Mouse (Mus musculus) limb, embryonic 12.5 days (tissue): ENCODE measurements around the gene Cd82. TPM values are rescaled to one million over a fixed set of nuclear protein-coding genes. Genes with fewer than 3 reads are reported as not detected.

ENCODE experiments used
- ATAC-seq: fragments of 200-750 bp; cut with Nextera tagmentation; 2 replicates; pipeline ENCODE4 v1.8.0; 2017; ENCODE audit warnings: low read depth, moderate TSS enrichment; ENCODE audit not compliant: insufficient number of reproducible peaks, insufficient read depth, low FRiP score, low TSS enrichment
- H3K27ac ChIP-seq: fragments of 300-500 bp; sonication (generic); 2 replicates; pipeline ENCODE4 v1.5.1; 2016; ENCODE audit warnings: mild to moderate bottlenecking, moderate library complexity
- H3K27me3 ChIP-seq: fragments of 300-500 bp; sonication (generic); 2 replicates; pipeline ENCODE4 v1.6.1; 2016; ENCODE audit warnings: mild to moderate bottlenecking, moderate library complexity
- H3K36me3 ChIP-seq: fragments of 300-500 bp; sonication (generic); 2 replicates; pipeline ENCODE4 v1.6.1; 2016; ENCODE audit warnings: mild to moderate bottlenecking, moderate library complexity
- H3K4me1 ChIP-seq: fragments of 300-500 bp; sonication (generic); replicated peaks from 2 replicates; pipeline ENCODE4 v1.6.1; 2016
- H3K4me2 ChIP-seq: fragments of 300-500 bp; sonication (generic); 2 replicates; pipeline ENCODE4 v1.6.1; 2016; ENCODE audit warnings: mild to moderate bottlenecking, moderate library complexity
- H3K4me3 ChIP-seq: fragments of 300-500 bp; sonication (generic); replicated peaks from 2 replicates; pipeline ENCODE4 v1.5.1; 2016; ENCODE audit warnings: mild to moderate bottlenecking
- H3K9ac ChIP-seq: fragments of 300-500 bp; sonication (generic); replicated peaks from 2 replicates; pipeline ENCODE4 v1.6.1; 2016; ENCODE audit warnings: mild to moderate bottlenecking, moderate library complexity
- H3K9me3 ChIP-seq: fragments of 300-500 bp; sonication (generic); 2 replicates; pipeline ENCODE4 v1.6.1; 2016; ENCODE audit warnings: mild to moderate bottlenecking, moderate library complexity
- WGBS: fragments of 180-500 bp; shearing (Covaris S2); methylation state at CpG from one replicate; pipeline ENCODE4 v1.1.7; 2016; 5-methylcytosine and 5-hydroxymethylcytosine counted together
- polyA plus RNA-seq: library from polyadenylated mRNA; unstranded; fragments of >200 nt; fragmentation: Nextera tagmentation; extraction: Ambion mirVana; gene quantifications from 2 replicates; pipeline ENCODE4 v1.2.1, GENCODE M21; 2016

Gene Cd82
- polyA plus RNA-seq, 1 experiment from 2014 or later, result 15.8 TPM

- H3K4me1 ChIP-seq, result 0 out of 2 replicates have a peak, but pooled peaks cover 6% of the 10 kb centered on the region
- no peaks in the 10 kb centered on the region for H3K9me3 ChIP-seq
- no peaks in the 10 kb centered on the region for H3K36me3 ChIP-seq
- WGBS, result 62% methylated on average over 4 of the region's 4 CpGs
- H3K9ac ChIP-seq, result no peak overlapping the region
- no peak overlapping the region for H3K4me2 ChIP-seq
- peaks cover 16% of the 10 kb centered on the region for H3K27me3 ChIP-seq
- ATAC-seq, result no peak
- no peak overlapping the region for H3K4me3 ChIP-seq
- H3K27ac ChIP-seq, result no peak overlapping the region
These were observed 50.8 kb downstream of the Cd82 start for GRCm38 (mm10) chr2:93412101-93412500.

- Histone ChIP-seq H3K4me1 (0 out of 2 replicates have a peak, but pooled peaks cover 6% of the 10 kb centered on the region), H3K4me3 (no peak overlapping the region), H3K27ac (no peak overlapping the region), H3K9ac (no peak overlapping the region), H3K36me3 (no peaks in the 10 kb centered on the region), H3K9me3 (no peaks in the 10 kb centered on the region), H3K4me2 (no peak overlapping the region), H3K27me3 (peaks cover 23% of the 10 kb centered on the region)
- WGBS, result 66% methylated on average over 12 of the region's 12 CpGs
- no peak for ATAC-seq
These were observed 51.9 kb downstream of the Cd82 start for GRCm38 (mm10) chr2:93410899-93411570.

- Histone ChIP-seq H3K27me3 (peaks cover 15% of the 10 kb centered on the region), H3K4me3 (no peak overlapping the region), H3K9ac (no peak overlapping the region), H3K36me3 (no peaks in the 10 kb centered on the region), H3K4me1 (peaks cover 9% of the 10 kb centered on the region), H3K9me3 (no peaks in the 10 kb centered on the region), H3K4me2 (no peak overlapping the region), H3K27ac (no peak overlapping the region)
- no peak for ATAC-seq
- WGBS, result 80% methylated on average over 7 of the region's 7 CpGs
These were observed 57.9 kb downstream of the Cd82 start for GRCm38 (mm10) chr2:93405017-93405425.

- no peak overlapping the region for H3K4me3 ChIP-seq
- no peak overlapping the region for H3K4me2 ChIP-seq
- peaks cover 9% of the 10 kb centered on the region for H3K4me1 ChIP-seq
- no peak for ATAC-seq
- no peak overlapping the region for H3K27ac ChIP-seq
- H3K9me3 ChIP-seq, result 0 out of 2 replicates have a peak, but pooled peaks cover 1% of the 10 kb centered on the region
- no peak overlapping the region for H3K9ac ChIP-seq
- no peaks in the 10 kb centered on the region for H3K36me3 ChIP-seq
- WGBS, result 26% methylated on average over 4 of the region's 4 CpGs
- H3K27me3 ChIP-seq, result peaks cover 13% of the 10 kb centered on the region
These were observed 58.8 kb downstream of the Cd82 start for GRCm38 (mm10) chr2:93404169-93404568.

GRCm38 (mm10) chr2:93403267-93403666 lies 59.7 kb downstream of the Cd82 start:
- peaks cover 9% of the 10 kb centered on the region for H3K4me1 ChIP-seq
- H3K27ac ChIP-seq, result no peak overlapping the region
- peaks cover 12% of the 10 kb centered on the region for H3K27me3 ChIP-seq
- H3K4me3 ChIP-seq, result no peak overlapping the region
- no peak overlapping the region for H3K4me2 ChIP-seq
- H3K9ac ChIP-seq, result no peak overlapping the region
- 90% methylated on average over 6 of the region's 6 CpGs for WGBS
- ATAC-seq, result no peak
- H3K9me3 ChIP-seq, result peaks cover 5% of the 10 kb centered on the region; the same call in 1 of the 2 replicates
- H3K36me3 ChIP-seq, result no peaks in the 10 kb centered on the region

- H3K9me3 ChIP-seq, result peaks cover 6% of the 10 kb centered on the region; the same call in 1 of the 2 replicates
- 82% methylated on average over 6 of the region's 6 CpGs for WGBS
- no peak overlapping the region for H3K4me2 ChIP-seq
- H3K4me1 ChIP-seq, result peaks cover 10% of the 10 kb centered on the region; the same call in 1 of the 2 replicates
- H3K27ac ChIP-seq, result no peak overlapping the region
- no peak for ATAC-seq
- no peaks in the 10 kb centered on the region for H3K36me3 ChIP-seq
- H3K9ac ChIP-seq, result no peak overlapping the region
- H3K27me3 ChIP-seq, result peaks cover 9% of the 10 kb centered on the region; the same call in 1 of the 2 replicates
- no peak overlapping the region for H3K4me3 ChIP-seq
These were observed 71.7 kb downstream of the Cd82 start for GRCm38 (mm10) chr2:93391198-93391597.

- Histone ChIP-seq H3K36me3 (no peaks in the 10 kb centered on the region), H3K27me3 (peaks cover 9% of the 10 kb centered on the region; the same call in 1 of the 2 replicates), H3K27ac (no peak overlapping the region), H3K9me3 (no peaks in the 10 kb centered on the region), H3K4me3 (no peak overlapping the region), H3K9ac (no peak overlapping the region; the same call in 1 of the 2 replicates), H3K4me1 (peaks cover 10% of the 10 kb centered on the region; the same call in 1 of the 2 replicates), H3K4me2 (no peak overlapping the region)
- 43% methylated on average over 11 of the region's 11 CpGs for WGBS
- ATAC-seq, result peak; percentile 72; the same call in 1 of the 2 replicates
These were observed 72.6 kb downstream of the Cd82 start for GRCm38 (mm10) chr2:93390170-93390926.

GRCm38 (mm10) chr2:93386958-93387357 lies 76.0 kb downstream of the Cd82 start:
- peaks cover 14% of the 10 kb centered on the region; the same call in 1 of the 2 replicates for H3K27me3 ChIP-seq
- H3K9ac ChIP-seq, result no peak overlapping the region
- 76% methylated on average over 4 of the region's 4 CpGs for WGBS
- no peak overlapping the region for H3K27ac ChIP-seq
- H3K36me3 ChIP-seq, result no peaks in the 10 kb centered on the region
- H3K4me2 ChIP-seq, result no peak overlapping the region
- peaks cover 16% of the 10 kb centered on the region; the same call in 1 of the 2 replicates for H3K4me1 ChIP-seq
- H3K4me3 ChIP-seq, result no peak overlapping the region
- no peak for ATAC-seq
- H3K9me3 ChIP-seq, result no peaks in the 10 kb centered on the region

- Histone ChIP-seq H3K27ac (no peak overlapping the region), H3K9ac (no peak overlapping the region), H3K4me2 (no peak overlapping the region), H3K4me3 (no peak overlapping the region), H3K27me3 (peaks cover 10% of the 10 kb centered on the region; the same call in 1 of the 2 replicates), H3K4me1 (peaks cover 21% of the 10 kb centered on the region), H3K36me3 (no peaks in the 10 kb centered on the region), H3K9me3 (no peaks in the 10 kb centered on the region)
- 83% methylated on average over 5 of the region's 5 CpGs for WGBS
- no peak for ATAC-seq
These were observed 79.1 kb downstream of the Cd82 start for GRCm38 (mm10) chr2:93383831-93384230.

- H3K27ac ChIP-seq, result 0 out of 2 replicates have a peak overlapping the region, but pooled peaks have one; percentile 17
These were observed 82.3 kb downstream of the Cd82 start for GRCm38 (mm10) chr2:93380680-93381089.

GRCm38 (mm10) chr2:93377797-93378196 lies 85.1 kb downstream of the Cd82 start:
- Histone ChIP-seq H3K9ac (no peak overlapping the region), H3K27me3 (0 out of 2 replicates have a peak, but pooled peaks cover 4% of the 10 kb centered on the region), H3K4me1 (peaks cover 33% of the 10 kb centered on the region), H3K4me3 (no peak overlapping the region), H3K27ac (no peak overlapping the region), H3K4me2 (no peak overlapping the region), H3K9me3 (peaks cover 4% of the 10 kb centered on the region; the same call in 1 of the 2 replicates), H3K36me3 (no peaks in the 10 kb centered on the region)
- ATAC-seq, result no peak
- WGBS, result 42% methylated on average over 15 of the region's 15 CpGs

More at GRCm38 (mm10) chr2:93380680-93381089, 82.3 kb downstream of the Cd82 start:
- no peaks in the 10 kb centered on the region for H3K36me3 ChIP-seq
- H3K27me3 ChIP-seq, result peaks cover 8% of the 10 kb centered on the region; the same call in 1 of the 2 replicates
- H3K4me3 ChIP-seq, result no peak overlapping the region
- peaks cover 32% of the 10 kb centered on the region for H3K4me1 ChIP-seq
- no peak overlapping the region for H3K4me2 ChIP-seq
- 14% methylated on average over 2 of the region's 2 CpGs for WGBS
- H3K9me3 ChIP-seq, result peaks cover 4% of the 10 kb centered on the region; the same call in 1 of the 2 replicates
- ATAC-seq, result no peak
- no peak overlapping the region for H3K9ac ChIP-seq
